In the genomic region with DNA sequence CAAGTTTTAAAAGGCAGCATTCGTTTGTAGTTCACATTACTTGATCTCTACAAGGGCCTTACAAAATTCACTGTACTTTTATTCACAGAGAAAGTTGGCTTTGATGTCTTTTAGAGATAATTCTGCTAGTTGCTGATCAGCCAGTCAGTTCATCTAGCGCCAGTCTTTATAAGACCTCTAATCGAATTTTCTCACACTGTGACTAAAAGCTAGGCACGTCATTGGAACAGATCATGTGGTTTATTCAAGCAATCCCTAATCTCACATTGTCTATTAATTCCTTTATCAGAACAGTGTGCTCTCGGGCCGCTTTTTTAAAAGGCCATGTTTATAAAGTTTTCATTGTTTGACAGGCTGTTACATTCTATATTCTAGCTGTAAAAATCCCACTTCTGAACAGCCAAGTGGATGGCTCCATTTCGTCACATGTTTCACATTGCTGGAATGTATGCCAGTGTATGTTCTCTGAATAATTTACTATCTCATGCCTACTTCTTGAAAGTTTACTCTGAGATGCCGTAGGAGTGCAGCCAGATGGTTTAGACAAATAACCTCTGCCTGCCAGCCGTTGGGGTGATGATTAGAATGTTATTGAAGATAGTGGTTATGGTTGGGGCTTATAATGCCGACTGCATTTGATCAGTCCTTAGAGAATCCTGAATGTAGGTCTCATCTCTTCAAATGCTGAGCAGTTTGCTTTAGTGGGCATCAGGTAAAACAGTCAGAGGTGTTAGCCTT, we compare ENCODE assay signal across 1 mouse cellular context.
TF ChIP-seq lines count a peak whose summit lies in the region.

No protein-coding gene starts in this region.

TF ChIP-seq in MEL, 35 proteins besides CTCF, POLR2A, EP300 and RAD21 (continued from another document):
- TF ChIP-seq BHLHE40 (IDR thresholded peaks at IDR 0.05; ENCODE audit: borderline replicate concordance, low read depth, low read length) (no peak), MAFK (IDR thresholded peaks at IDR 0.05; ENCODE audit: borderline replicate concordance, low read depth, low read length) (no peak), SMC3 (IDR thresholded peaks at IDR 0.05; ENCODE audit: low read depth, low read length) (no peak), E2F4 (IDR thresholded peaks at IDR 0.05; ENCODE audit: borderline replicate concordance, low read depth, low read length) (no peak), MAZ (IDR thresholded peaks at IDR 0.05; ENCODE audit: low read depth, low read length) (no peak), MEF2A (IDR thresholded peaks at IDR 0.05; ENCODE audit: extremely low read depth, insufficient replicate concordance, low read depth, low read length, poor library complexity, severe bottlenecking) (no peak), MXI1 (IDR thresholded peaks at IDR 0.05; ENCODE audit: low read depth, low read length) (no peak), MAX (IDR thresholded peaks at IDR 0.05; ENCODE audit: low read length) (no peak), SIN3A (IDR thresholded peaks at IDR 0.05; ENCODE audit: low read length) (peak; percentile 18; the same call in 1 of the 2 replicates), GATA1 (IDR thresholded peaks at IDR 0.05; ENCODE audit: low read depth, low read length) (peak; percentile 72), UBTF (IDR thresholded peaks at IDR 0.05; ENCODE audit: borderline replicate concordance, insufficient read depth, low read depth, low read length) (no peak), KAT2A (conservative IDR thresholded peaks at IDR 0.05; ENCODE audit: low read depth, low read length) (no peak), TAL1 (IDR thresholded peaks at IDR 0.05; ENCODE audit: low read length) (peak; percentile 71), ETS1 (IDR thresholded peaks at IDR 0.05; ENCODE audit: low read depth, low read length) (peak; percentile 79)
